Mouse (Mus musculus) ES-E14 (cell line): ENCODE measurements around the gene Clec2d.

Experiments
- CHD2 ChIP-seq: IDR thresholded peaks from 2 replicates; pipeline ENCODE4 v1.6.1; 2014; ENCODE audit warnings: mild to moderate bottlenecking, low read depth, low read length, inconsistent platforms
- HCFC1 ChIP-seq: IDR thresholded peaks from 2 replicates; pipeline ENCODE4 v1.6.1; 2012; ENCODE audit warnings: low read length, inconsistent platforms, borderline replicate concordance; ENCODE audit not compliant: insufficient read depth
- MAFK ChIP-seq: IDR thresholded peaks from 2 replicates; pipeline ENCODE4 v1.6.1; 2014; ENCODE audit warnings: mild to moderate bottlenecking, low read depth, low read length, inconsistent platforms; ENCODE audit not compliant: insufficient read depth
- ZC3H11A ChIP-seq: IDR thresholded peaks from 2 replicates; pipeline ENCODE4 v1.6.1; 2012; ENCODE audit warnings: low read depth, mild to moderate bottlenecking, inconsistent platforms, low read length, borderline replicate concordance

GRCm38 (mm10) chr6:129235855-129236461 is 55.5 kb downstream of the Clec2d start:
- no peak for TF ChIP-seq HCFC1
- no peak for TF ChIP-seq MAFK
- no peak for TF ChIP-seq ZC3H11A
- no peak for TF ChIP-seq CHD2
